Comparison of ENCODE assay signal across 16 mouse cellular contexts in genomic region chr10:130229584-130229983, GRCm38 (mm10). TPM values are rescaled to one million over a fixed set of nuclear protein-coding genes. Genes with fewer than 3 reads are reported as not detected.
A peak's percentile ranks its signal among the peaks of the same experiment; 100 is the strongest.
DNase-seq lines count a peak whose midpoint lies in the region; ATAC-seq and TF ChIP-seq lines count a peak whose summit lies in the region.
"Had no signal": no experiment of that assay in that cellular context is flagged by ENCODE, and none has a peak within 500 bp of the region (broad histone marks: within the 10 kb centered on the region; RNA-seq: fewer than 3 reads in every experiment).

No protein-coding gene starts in this region.

- no peaks in the 10 kb centered on the region for H3K9me3 ChIP-seq in forebrain, postnatal 0 days (ENCODE audit: low read length)
- H3K9me3 ChIP-seq in forebrain, embryonic 10.5 days = no peaks in the 10 kb centered on the region

- no peak overlapping the region for H3K4me3 ChIP-seq in forebrain, postnatal 0 days (ENCODE audit: low read depth, low read length)
- H3K4me3 ChIP-seq in forebrain, embryonic 10.5 days = no peak overlapping the region
- H3K4me3 ChIP-seq in gastrocnemius, adult 2 months = no peak overlapping the region

- no peaks in the 10 kb centered on the region for H3K4me1 ChIP-seq in forebrain, postnatal 0 days (ENCODE audit: insufficient read depth)
- peaks cover 3% of the 10 kb centered on the region for H3K4me1 ChIP-seq in forebrain, embryonic 10.5 days

- H3K4me2 ChIP-seq in forebrain, postnatal 0 days (ENCODE audit: low read depth) = no peak overlapping the region

- no peak overlapping the region for H3K9ac ChIP-seq in forebrain, postnatal 0 days

- intact Hi-C loops in gastrocnemius, adult 2 months (cut with DNase I) = loop anchor here (2.0 kb wide), 1 partner anchor 69 kb away; no protein-coding TSS in a partner anchor

- WGBS in forebrain, postnatal 0 days = 93% methylated on average over 5 of the region's 5 CpGs
- 90% methylated on average over 5 of the region's 5 CpGs for WGBS in forebrain, embryonic 10.5 days

- H3K27ac ChIP-seq in forebrain, postnatal 0 days (ENCODE audit: low read depth, low read length) = no peak overlapping the region
- H3K27ac ChIP-seq in forebrain, embryonic 10.5 days = no peak overlapping the region
- H3K27ac ChIP-seq in gastrocnemius, adult 2 months = no peak overlapping the region

- TF ChIP-seq CTCF in forebrain, postnatal 0 days (IDR thresholded peaks at IDR 0.05; ENCODE audit: low read depth) = 0 out of 2 replicates have a peak, but pooled peaks have one; percentile 1
- TF ChIP-seq CTCF in gastrocnemius, adult 2 months (IDR thresholded peaks at IDR 0.05) = no peak

- H3K27me3 ChIP-seq in forebrain, postnatal 0 days (ENCODE audit: insufficient read depth, low read length) = no peaks in the 10 kb centered on the region
- H3K27me3 ChIP-seq in forebrain, embryonic 10.5 days (ENCODE audit: poor library complexity, severe bottlenecking) = no peaks in the 10 kb centered on the region

- ATAC-seq in forebrain, postnatal 0 days = no peak
- ATAC-seq: lung, postnatal 0 days had no signal

- no peak for DNase-seq in forebrain, postnatal 0 days
- no peak for DNase-seq in forebrain, embryonic 10.5 days (ENCODE audit: extremely low spot score, low spot score)
- DNase-seq in 3T3-L1 (ENCODE audit: low read depth, low spot score) = peak; percentile 24
- DNase-seq in ES-CJ7 (ENCODE audit: low read depth, low spot score) = peak; percentile 76
- DNase-seq in embryo, embryonic 11 days = peak; percentile 26
- DNase-seq in gastrocnemius, adult 2 months = no peak
- no peak for DNase-seq in urinary bladder, postnatal 25 days (ENCODE audit: low spot score)
- no peak for DNase-seq in natural killer cell, adult 2 months (ENCODE audit: low spot score in 2 of 2)
- DNase-seq: cerebellum, adult 2 months; gastrocnemius, postnatal 25 days; kidney, postnatal 25 days; right cerebral cortex, postnatal 25 days had no signal

- H3K36me3 ChIP-seq in forebrain, postnatal 0 days (ENCODE audit: insufficient read depth) = no peaks in the 10 kb centered on the region
- no peaks in the 10 kb centered on the region for H3K36me3 ChIP-seq in forebrain, embryonic 10.5 days (replicated peaks)

RNA-seq across cellular contexts. Expression of gene Olfr827, which starts 15.4 kb away (rescaled TPM):
- total RNA-seq in forebrain, postnatal 0 days (2014; rRNA removed) = not detected in 2 replicates
- polyA plus RNA-seq in forebrain, postnatal 0 days (2015; fragmentation: Nextera tagmentation; extraction: Ambion mirVana) = not detected in 2 replicates
- polyA plus RNA-seq in forebrain, embryonic 10.5 days (2016; fragmentation: Nextera tagmentation; extraction: Ambion mirVana) = not detected in 2 replicates
- total RNA-seq in gastrocnemius, adult 2 months (2021) = not detected
- total RNA-seq: gastrocnemius, postnatal 25 days; heart, postnatal 25 days had no signal
- polyA plus RNA-seq: cerebellum, adult 2 months; limb, embryonic 11.5 days; lung, postnatal 0 days; testis, adult 2 months had no signal

RNA-seq across cellular contexts. Expression of gene Olfr826, which starts 45.6 kb away (rescaled TPM):
- not detected in 2 replicates for total RNA-seq in forebrain, postnatal 0 days (2014; rRNA removed)
- polyA plus RNA-seq in forebrain, postnatal 0 days (2015; fragmentation: Nextera tagmentation; extraction: Ambion mirVana) = not detected in 2 replicates
- not detected in 2 replicates for polyA plus RNA-seq in forebrain, embryonic 10.5 days (2016; fragmentation: Nextera tagmentation; extraction: Ambion mirVana)
- not detected for total RNA-seq in gastrocnemius, adult 2 months (2021)
- total RNA-seq: gastrocnemius, postnatal 25 days; heart, postnatal 25 days had no signal
- polyA plus RNA-seq: cerebellum, adult 2 months; limb, embryonic 11.5 days; lung, postnatal 0 days; testis, adult 2 months had no signal

RNA-seq across cellular contexts. Expression of gene Neurod4, which starts 50.5 kb away (rescaled TPM):
- total RNA-seq in forebrain, postnatal 0 days (2014; rRNA removed) = 0.69 and 1.9 TPM in 2 replicates
- polyA plus RNA-seq in forebrain, postnatal 0 days (2015; fragmentation: Nextera tagmentation; extraction: Ambion mirVana) = 0.78 and 1.2 TPM in 2 replicates
- polyA plus RNA-seq in forebrain, embryonic 10.5 days (2016; fragmentation: Nextera tagmentation; extraction: Ambion mirVana) = 2.6 and 3.0 TPM in 2 replicates
- total RNA-seq in gastrocnemius, adult 2 months (2021) = not detected
- total RNA-seq: gastrocnemius, postnatal 25 days; heart, postnatal 25 days had no signal
- polyA plus RNA-seq: limb, embryonic 11.5 days; lung, postnatal 0 days; testis, adult 2 months had no signal

Comparison
In these comparisons a context has a peak if more than half of its experiments do, and no peak if none do; other contexts are left out.
1. DNase-seq: peak in 3T3-L1 (single experiment), ES-CJ7 (single experiment) and embryo, embryonic 11 days (single experiment); none in forebrain, postnatal 0 days (single experiment), forebrain, embryonic 10.5 days (single experiment), gastrocnemius, adult 2 months (single experiment), urinary bladder, postnatal 25 days (single experiment) and natural killer cell, adult 2 months (0 of 2).